Mouse (Mus musculus) limb, embryonic 13.5 days (tissue): ENCODE results near the gene Erlin1. TPM values are rescaled to one million over a fixed set of nuclear protein-coding genes. Genes with fewer than 3 reads are reported as not detected.

Source experiments
- ATAC-seq: fragments of 200-750 bp; cut with Nextera tagmentation; 2 replicates; pipeline ENCODE4 v1.8.0; 2017; ENCODE audit warnings: low read depth, moderate number of reproducible peaks, moderate TSS enrichment; ENCODE audit not compliant: low FRiP score
- H3K27ac ChIP-seq: fragments of 300-500 bp; sonication (generic); 2 replicates; pipeline ENCODE4 v1.5.1; 2015; ENCODE audit warnings: inconsistent platforms, mild to moderate bottlenecking, moderate library complexity
- H3K27me3 ChIP-seq: fragments of 300-500 bp; sonication (generic); 2 replicates; pipeline ENCODE4 v1.6.1; 2015; ENCODE audit warnings: mild to moderate bottlenecking, inconsistent platforms
- H3K36me3 ChIP-seq: fragments of 300-500 bp; sonication (generic); 2 replicates; pipeline ENCODE4 v1.6.1; 2015; ENCODE audit warnings: inconsistent platforms, mild to moderate bottlenecking, moderate library complexity
- H3K4me1 ChIP-seq: fragments of 300-500 bp; sonication (generic); 2 replicates; pipeline ENCODE4 v1.6.1; 2015; ENCODE audit warnings: inconsistent platforms
- H3K4me2 ChIP-seq: fragments of 300-500 bp; sonication (generic); replicated peaks from 2 replicates; pipeline ENCODE4 v1.6.1; 2015; ENCODE audit warnings: inconsistent platforms, mild to moderate bottlenecking, moderate library complexity
- H3K4me3 ChIP-seq: fragments of 300-500 bp; sonication (generic); 2 replicates; pipeline ENCODE4 v1.5.1; 2015; ENCODE audit warnings: moderate library complexity, mild to moderate bottlenecking, inconsistent platforms
- H3K9ac ChIP-seq: fragments of 300-500 bp; sonication (generic); 2 replicates; pipeline ENCODE4 v1.6.1; 2015; ENCODE audit warnings: mild to moderate bottlenecking, inconsistent platforms
- H3K9me3 ChIP-seq: fragments of 300-500 bp; sonication (generic); 2 replicates; pipeline ENCODE4 v1.6.1; 2016; ENCODE audit warnings: inconsistent platforms
- whole genome bisulfite sequencing: fragments of 180-500 bp; shearing (Covaris S2); methylation state at CpG from one replicate; pipeline ENCODE4 v1.1.7; 2015; 5-methylcytosine and 5-hydroxymethylcytosine counted together
- polyA plus RNA-seq: library from polyadenylated mRNA; unstranded; fragments of >200 nt; fragmentation: Nextera tagmentation; extraction: Ambion mirVana; gene quantifications from 2 replicates; pipeline ENCODE4 v1.2.1, GENCODE M21; 2015

Erlin1 gene
- polyA plus RNA-seq, 1 experiment from 2014 or later, result 34.8 TPM

GRCm38 (mm10) chr19:44055173-44055826 is 14.3 kb downstream of the Erlin1 start:
- Histone ChIP-seq H3K4me3 (no peak overlapping the region), H3K27ac (no peak overlapping the region)
- 79% methylated on average over 4 of the region's 4 CpGs for WGBS

GRCm38 (mm10) chr19:44050388-44050787 is 19.2 kb downstream of the Erlin1 start:
- no peak for ATAC-seq
- peaks cover 43% of the 10 kb centered on the region for H3K36me3 ChIP-seq
- H3K9me3 ChIP-seq, result no peaks in the 10 kb centered on the region
- no peak overlapping the region for H3K9ac ChIP-seq
- no peaks in the 10 kb centered on the region for H3K4me1 ChIP-seq
- H3K4me2 ChIP-seq, result no peak overlapping the region
- 81% methylated on average over 4 of the region's 4 CpGs for WGBS
- H3K27ac ChIP-seq, result no peak overlapping the region
- no peaks in the 10 kb centered on the region for H3K27me3 ChIP-seq
- H3K4me3 ChIP-seq, result no peak overlapping the region

More at GRCm38 (mm10) chr19:44055173-44055826, 14.3 kb downstream of the Erlin1 start:
- H3K27me3 ChIP-seq, result no peaks in the 10 kb centered on the region
- no peaks in the 10 kb centered on the region for H3K9me3 ChIP-seq
- H3K4me2 ChIP-seq, result no peak overlapping the region
- peaks cover 52% of the 10 kb centered on the region for H3K36me3 ChIP-seq
- no peak overlapping the region for H3K9ac ChIP-seq
- no peaks in the 10 kb centered on the region for H3K4me1 ChIP-seq
- no peak for ATAC-seq

DNA sequence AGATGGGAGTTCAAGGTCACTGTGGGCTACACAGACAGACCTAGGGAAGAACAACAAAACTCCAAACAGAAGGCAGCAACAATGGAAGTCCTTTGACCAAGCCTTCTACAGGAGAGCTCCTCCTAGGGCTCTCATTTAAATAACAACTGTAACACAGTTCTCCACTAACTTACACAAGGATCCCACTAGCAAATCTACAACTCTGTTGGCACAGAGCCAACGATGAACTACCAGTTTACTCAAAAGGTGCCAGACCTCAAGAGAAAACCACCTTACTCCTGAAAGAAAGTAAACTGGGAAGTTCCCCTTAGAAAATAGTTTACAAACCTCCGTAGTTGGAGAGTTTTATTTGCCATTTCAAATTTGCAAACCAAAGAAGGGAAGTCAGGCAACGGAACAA is 20.3 kb downstream of the Erlin1 start:
- H3K27ac ChIP-seq, result no peak overlapping the region
- H3K9me3 ChIP-seq, result no peaks in the 10 kb centered on the region
- H3K4me3 ChIP-seq, result no peak overlapping the region
- peaks cover 39% of the 10 kb centered on the region for H3K36me3 ChIP-seq
- H3K4me1 ChIP-seq, result no peaks in the 10 kb centered on the region
- no peak overlapping the region for H3K9ac ChIP-seq
- no peak for ATAC-seq
- WGBS, result 54% methylated on average over 3 of the region's 3 CpGs
- no peaks in the 10 kb centered on the region for H3K27me3 ChIP-seq
- H3K4me2 ChIP-seq, result no peak overlapping the region

DNA sequence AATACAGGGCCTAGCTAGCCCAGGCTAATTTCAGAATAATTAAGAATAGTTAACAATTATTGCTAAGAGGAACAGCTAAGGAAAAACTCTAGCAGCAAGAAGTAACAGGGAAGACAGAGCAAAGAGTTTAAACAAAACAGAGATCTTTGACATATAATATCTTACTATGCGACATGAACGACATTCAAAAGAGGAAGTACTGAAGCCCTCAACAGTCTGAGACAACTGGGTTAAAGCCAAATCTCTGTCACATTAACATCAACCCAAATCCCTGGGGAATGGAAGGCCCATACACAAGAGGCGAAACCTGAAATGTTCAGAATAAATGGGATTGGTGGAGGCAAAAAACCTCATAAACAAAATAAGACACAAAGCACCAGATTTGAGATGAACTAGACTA is 23.7 kb downstream of the Erlin1 start:
- Histone ChIP-seq H3K4me1 (no peaks in the 10 kb centered on the region), H3K9me3 (no peaks in the 10 kb centered on the region), H3K27ac (no peak overlapping the region), H3K9ac (no peak overlapping the region), H3K36me3 (peaks cover 22% of the 10 kb centered on the region), H3K27me3 (no peaks in the 10 kb centered on the region), H3K4me3 (no peak overlapping the region), H3K4me2 (no peak overlapping the region)
- ATAC-seq, result no peak
- WGBS, result 88% methylated on average over 3 of the region's 3 CpGs

GRCm38 (mm10) chr19:44042121-44042520 is 27.5 kb downstream of the Erlin1 start:
- 83% methylated on average over 5 of the region's 5 CpGs for WGBS
- Histone ChIP-seq H3K4me3 (no peak overlapping the region), H3K27ac (no peak overlapping the region), H3K9ac (no peak overlapping the region), H3K27me3 (no peaks in the 10 kb centered on the region), H3K9me3 (no peaks in the 10 kb centered on the region), H3K36me3 (peaks cover 48% of the 10 kb centered on the region), H3K4me1 (no peaks in the 10 kb centered on the region), H3K4me2 (no peak overlapping the region)
- ATAC-seq, result no peak

- Histone ChIP-seq H3K27ac (no peak overlapping the region), H3K9me3 (no peaks in the 10 kb centered on the region), H3K4me1 (no peaks in the 10 kb centered on the region), H3K4me2 (no peak overlapping the region), H3K27me3 (no peaks in the 10 kb centered on the region), H3K9ac (no peak overlapping the region), H3K4me3 (no peak overlapping the region), H3K36me3 (peaks cover 54% of the 10 kb centered on the region)
- 92% methylated on average over 5 of the region's 5 CpGs for WGBS
- no peak for ATAC-seq
These were observed 36.2 kb downstream of the Erlin1 start for GRCm38 (mm10) chr19:44033396-44033795.

DNA sequence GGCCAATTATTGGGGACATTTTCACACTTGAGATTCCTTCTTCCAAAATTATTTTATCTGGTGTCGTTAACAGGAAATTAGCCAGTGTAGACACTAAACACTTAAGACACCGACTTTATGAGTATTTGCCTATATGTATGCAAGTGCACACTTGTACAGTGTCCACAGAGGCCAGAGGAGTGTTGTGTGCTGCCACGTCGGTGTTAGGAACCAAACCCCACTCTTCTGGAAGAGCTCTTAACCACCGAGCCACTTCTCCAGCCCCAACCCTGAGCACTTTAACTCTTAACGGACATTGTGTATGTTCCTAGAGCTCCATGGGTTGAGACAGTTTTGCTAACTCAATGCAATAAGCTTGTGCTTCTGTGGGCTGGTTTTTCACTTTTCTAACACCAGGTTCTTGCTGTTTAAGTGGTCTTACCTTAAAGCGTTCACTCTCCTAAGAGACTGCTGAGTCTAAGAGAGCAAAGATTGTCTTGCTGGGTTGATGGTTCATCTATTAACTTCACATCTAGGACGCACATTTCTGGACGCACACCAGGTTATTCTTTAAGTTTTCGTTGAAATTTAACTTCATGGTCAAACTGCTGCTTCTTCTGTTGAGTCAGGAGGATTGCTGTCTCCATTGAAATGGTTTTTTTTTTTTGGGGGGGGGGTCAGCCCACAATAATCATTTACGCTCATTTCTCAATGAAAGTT is 37.4 kb downstream of the Erlin1 start:
- H3K27me3 ChIP-seq, result no peaks in the 10 kb centered on the region
- H3K4me3 ChIP-seq, result no peak overlapping the region
- H3K9me3 ChIP-seq, result no peaks in the 10 kb centered on the region
- H3K36me3 ChIP-seq, result peaks cover 43% of the 10 kb centered on the region
- H3K27ac ChIP-seq, result no peak overlapping the region
- no peak for ATAC-seq
- WGBS, result 86% methylated on average over 11 of the region's 11 CpGs
- no peak overlapping the region for H3K4me2 ChIP-seq
- H3K9ac ChIP-seq, result no peak overlapping the region
- H3K4me1 ChIP-seq, result no peaks in the 10 kb centered on the region

GRCm38 (mm10) chr19:44030024-44030423 is 39.6 kb downstream of the Erlin1 start:
- H3K9ac ChIP-seq, result no peak overlapping the region
- H3K36me3 ChIP-seq, result peaks cover 23% of the 10 kb centered on the region
- no peak for ATAC-seq
- WGBS, result 91% methylated on average over 5 of the region's 5 CpGs
- no peak overlapping the region for H3K27ac ChIP-seq
- H3K4me1 ChIP-seq, result no peaks in the 10 kb centered on the region
- H3K4me2 ChIP-seq, result no peak overlapping the region
- H3K9me3 ChIP-seq, result no peaks in the 10 kb centered on the region
- H3K4me3 ChIP-seq, result no peak overlapping the region
- no peaks in the 10 kb centered on the region for H3K27me3 ChIP-seq

DNA sequence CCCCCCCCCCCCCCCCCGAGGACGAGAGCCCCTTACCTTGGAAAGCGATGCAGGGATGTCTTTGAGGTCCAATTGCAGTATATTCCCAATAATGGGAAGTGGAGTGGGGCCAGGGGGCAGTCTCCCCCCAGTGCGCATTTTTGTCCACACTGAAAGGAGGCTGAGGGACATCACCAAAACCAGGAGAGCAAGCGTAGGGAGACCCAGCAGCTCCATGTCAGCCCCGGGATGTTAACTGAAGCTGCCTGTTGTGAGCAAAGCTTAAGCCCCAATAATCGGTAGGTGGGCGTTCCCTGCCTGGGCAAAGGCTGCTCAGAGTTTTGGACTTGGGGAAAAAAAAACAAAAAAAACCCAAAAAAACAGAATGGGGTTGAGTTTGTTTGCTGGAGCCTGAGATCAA is 40.6 kb downstream of the Erlin1 start, which contains the start of gene Cyp2c23:
Gene Cyp2c23, minus strand, starts transcription at position 237 of the 400 bp plus-strand sequence.
- H3K27ac ChIP-seq, result no peak within 1 kb of the TSS
- H3K4me1 ChIP-seq, result no peaks in the 10 kb centered on the region
- H3K27me3 ChIP-seq, result no peaks in the 10 kb centered on the region
- no peak within 1 kb of the TSS for H3K9ac ChIP-seq
- WGBS, result 74% methylated on average over 5 of the region's 8 CpGs
- no peak within 1 kb of the TSS for H3K4me3 ChIP-seq
- H3K36me3 ChIP-seq, result peaks cover 15% of the 10 kb centered on the region
- ATAC-seq, result no peak
- H3K4me2 ChIP-seq, result no peak within 1 kb of the TSS
- no peaks in the 10 kb centered on the region for H3K9me3 ChIP-seq

DNA sequence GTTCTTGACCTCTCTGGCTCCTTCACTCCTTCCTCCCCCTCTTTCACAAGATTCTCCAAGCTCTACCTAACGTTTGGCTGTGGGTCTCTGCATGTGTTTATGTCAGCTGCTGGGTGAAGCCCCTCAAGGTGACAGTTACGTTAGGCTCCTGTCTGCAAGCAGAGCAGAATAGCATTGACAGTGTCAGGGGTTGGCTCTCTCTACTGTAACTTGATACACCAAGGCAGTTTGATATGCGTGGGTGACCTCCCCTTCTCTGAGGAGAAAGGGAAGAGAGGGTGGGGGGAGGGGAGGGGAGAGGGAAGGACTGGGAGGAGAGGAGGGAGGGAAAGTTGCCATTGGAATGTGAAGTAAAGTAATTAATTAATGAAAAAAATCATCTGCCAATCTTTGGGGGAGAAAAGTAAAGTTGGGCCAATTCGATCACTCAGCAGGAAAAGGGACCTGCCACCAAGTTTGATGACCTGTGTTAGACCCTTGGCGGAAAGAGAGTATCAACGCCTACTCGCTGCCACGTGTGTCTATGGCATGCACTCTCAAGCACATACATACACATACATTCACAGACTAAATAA is 42.5 kb downstream of the Erlin1 start:
- Histone ChIP-seq H3K27me3 (no peaks in the 10 kb centered on the region), H3K36me3 (no peaks in the 10 kb centered on the region), H3K4me2 (no peak overlapping the region), H3K4me3 (no peak overlapping the region), H3K27ac (no peak overlapping the region), H3K9me3 (no peaks in the 10 kb centered on the region), H3K9ac (no peak overlapping the region), H3K4me1 (no peaks in the 10 kb centered on the region)
- 55% methylated on average over 8 of the region's 8 CpGs for WGBS
- ATAC-seq, result no peak

GRCm38 (mm10) chr19:44024921-44025585 is 44.5 kb downstream of the Erlin1 start:
- no peak for ATAC-seq
- no peaks in the 10 kb centered on the region for H3K4me1 ChIP-seq
- H3K4me2 ChIP-seq, result no peak overlapping the region
- H3K36me3 ChIP-seq, result no peaks in the 10 kb centered on the region
- H3K27me3 ChIP-seq, result no peaks in the 10 kb centered on the region
- no peak overlapping the region for H3K27ac ChIP-seq
- no peak overlapping the region for H3K4me3 ChIP-seq
- H3K9me3 ChIP-seq, result no peaks in the 10 kb centered on the region
- no peak overlapping the region for H3K9ac ChIP-seq
- 88% methylated on average over 13 of the region's 13 CpGs for WGBS

DNA sequence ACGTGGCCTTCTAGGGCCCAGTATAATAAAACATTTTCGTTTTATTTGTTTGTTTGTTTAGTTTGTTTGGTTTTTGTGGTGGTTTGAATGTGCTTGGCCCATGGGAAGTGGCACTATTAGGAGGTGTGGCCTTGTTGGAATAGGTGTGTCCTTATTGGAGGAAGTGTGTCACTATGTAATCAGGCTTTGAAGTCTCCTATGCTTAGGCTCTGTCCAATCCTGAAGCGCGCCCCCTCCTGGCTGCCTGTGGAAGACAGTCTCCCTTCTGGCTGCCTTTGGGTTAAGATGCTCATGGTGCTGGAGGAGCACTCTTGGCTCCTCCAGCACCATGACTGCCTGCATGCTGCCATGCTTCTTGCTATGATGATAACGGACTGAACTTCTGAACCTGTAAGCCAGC is 46.5 kb downstream of the Erlin1 start:
- Histone ChIP-seq H3K36me3 (no peaks in the 10 kb centered on the region), H3K9ac (no peak overlapping the region), H3K27ac (no peak overlapping the region), H3K27me3 (no peaks in the 10 kb centered on the region), H3K4me2 (no peak overlapping the region), H3K4me1 (no peaks in the 10 kb centered on the region), H3K9me3 (no peaks in the 10 kb centered on the region), H3K4me3 (no peak overlapping the region)
- 63% methylated on average over 5 of the region's 5 CpGs for WGBS
- no peak for ATAC-seq
